Mouse (Mus musculus) embryonic facial prominence, embryonic 14.5 days (tissue): Measurements from ENCODE around the gene AL607142.1. TPM values are rescaled to one million over a fixed set of nuclear protein-coding genes. Genes with fewer than 3 reads are reported as not detected.

ENCODE experiments used
- ATAC-seq: fragments of 200-750 bp; cut with Nextera tagmentation; 2 replicates; pipeline ENCODE4 v1.8.0; 2017; ENCODE audit warnings: low read depth, moderate number of reproducible peaks, moderate TSS enrichment
- DNase-seq: peaks from one replicate; pipeline ENCODE4 v3.0.0-alpha.2; 2015; ENCODE audit warnings: low spot score
- H3K27ac ChIP-seq: fragments of 300-500 bp; sonication (generic); replicated peaks from 2 replicates; pipeline ENCODE4 v1.5.1; 2014; ENCODE audit warnings: low read depth, mild to moderate bottlenecking, low read length, moderate library complexity
- H3K27me3 ChIP-seq: fragments of 300-500 bp; sonication (generic); replicated peaks from 2 replicates; pipeline ENCODE4 v1.6.1; 2014; ENCODE audit warnings: low read length; ENCODE audit not compliant: control insufficient read depth, insufficient read depth
- H3K36me3 ChIP-seq: fragments of 300-500 bp; sonication (generic); 2 replicates; pipeline ENCODE4 v1.6.1; 2014; ENCODE audit warnings: low read length, mixed read lengths; ENCODE audit not compliant: control insufficient read depth, insufficient read depth
- H3K4me1 ChIP-seq: fragments of 300-500 bp; sonication (generic); 2 replicates; pipeline ENCODE4 v1.6.1; 2014; ENCODE audit warnings: antibody characterized with exemption, low read length; ENCODE audit not compliant: control insufficient read depth, insufficient read depth
- H3K4me2 ChIP-seq: fragments of 300-500 bp; sonication (generic); 2 replicates; pipeline ENCODE4 v1.6.1; 2014; ENCODE audit warnings: low read depth, mild to moderate bottlenecking, low read length, moderate library complexity, mixed read lengths
- H3K4me3 ChIP-seq: fragments of 300-500 bp; sonication (generic); 2 replicates; pipeline ENCODE4 v1.5.1; 2014; ENCODE audit warnings: low read depth, mild to moderate bottlenecking, low read length
- H3K9ac ChIP-seq: fragments of 300-500 bp; sonication (generic); 2 replicates; pipeline ENCODE4 v1.6.1; 2014; ENCODE audit warnings: low read depth, mild to moderate bottlenecking, low read length, moderate library complexity, mixed read lengths
- H3K9me3 ChIP-seq: fragments of 300-500 bp; sonication (generic); 2 replicates; pipeline ENCODE4 v1.6.1; 2016; ENCODE audit warnings: low read length; ENCODE audit not compliant: control insufficient read depth
- WGBS: fragments of 180-500 bp; shearing (Covaris S2); extraction: QIAGEN DNeasy Blood & Tissue Kit; methylation state at CpG from one replicate; pipeline ENCODE4 v1.1.7; 2014; 5-methylcytosine and 5-hydroxymethylcytosine counted together
- polyA plus RNA-seq: library from polyadenylated mRNA; unstranded; fragments of >200 nt; fragmentation: Nextera tagmentation; extraction: Ambion mirVana; gene quantifications from 2 replicates; pipeline ENCODE4 v1.2.1, GENCODE M21; 2014

AL607142.1 gene
- polyA plus RNA-seq, 1 experiment from 2014 or later, result not detected

GRCm38 (mm10) chr4:120032984-120033355 lies 31.8 kb upstream of the AL607142.1 start:
- Histone ChIP-seq H3K4me3 (peak overlapping the region; percentile 56), H3K4me2 (peak overlapping the region; percentile 98), H3K27ac (no peak overlapping the region), H3K4me1 (peaks cover 7% of the 10 kb centered on the region), H3K9ac (peak overlapping the region; percentile 67), H3K9me3 (no peaks in the 10 kb centered on the region), H3K27me3 (peaks cover 56% of the 10 kb centered on the region), H3K36me3 (no peaks in the 10 kb centered on the region)
- under 1% methylated on average over 17 of the region's 38 CpGs for WGBS
- ATAC-seq (peak; percentile 20), DNase-seq (no peak)

- H3K36me3 ChIP-seq, result no peaks in the 10 kb centered on the region
- DNase-seq (no peak), ATAC-seq (no peak)
- peaks cover 47% of the 10 kb centered on the region for H3K27me3 ChIP-seq
- H3K27ac ChIP-seq, result no peak overlapping the region
- H3K4me2 ChIP-seq, result no peak overlapping the region
- WGBS, result 82% methylated on average over 4 of the region's 4 CpGs
- no peaks in the 10 kb centered on the region for H3K9me3 ChIP-seq
- H3K4me3 ChIP-seq, result no peak overlapping the region
- peaks cover 7% of the 10 kb centered on the region for H3K4me1 ChIP-seq
- H3K9ac ChIP-seq, result no peak overlapping the region
Measured at GRCm38 (mm10) chr4:120036294-120036693, 28.5 kb upstream of the AL607142.1 start.

- no peak for DNase-seq
- WGBS, result 37% methylated on average over 7 of the region's 7 CpGs
- H3K9ac ChIP-seq, result no peak overlapping the region
Measured at GRCm38 (mm10) chr4:120037007-120037406, 27.8 kb upstream of the AL607142.1 start.

GRCm38 (mm10) chr4:120041520-120041919 lies 23.3 kb upstream of the AL607142.1 start:
- Histone ChIP-seq H3K4me1 (peaks cover 7% of the 10 kb centered on the region), H3K9me3 (no peaks in the 10 kb centered on the region), H3K27ac (no peak overlapping the region), H3K4me2 (no peak overlapping the region), H3K9ac (no peak overlapping the region), H3K36me3 (no peaks in the 10 kb centered on the region), H3K4me3 (no peak overlapping the region), H3K27me3 (0 out of 2 replicates have a peak, but pooled peaks cover 5% of the 10 kb centered on the region)
- ATAC-seq (no peak), DNase-seq (no peak)
- 66% methylated on average over 2 of the region's 2 CpGs for WGBS

More at GRCm38 (mm10) chr4:120037007-120037406, 27.8 kb upstream of the AL607142.1 start:
- no peak; the same call in 1 of the 2 replicates for ATAC-seq
- no peaks in the 10 kb centered on the region for H3K9me3 ChIP-seq
- no peak overlapping the region for H3K4me3 ChIP-seq
- no peak overlapping the region for H3K4me2 ChIP-seq
- peaks cover 7% of the 10 kb centered on the region for H3K4me1 ChIP-seq
- peaks cover 44% of the 10 kb centered on the region for H3K27me3 ChIP-seq
- no peaks in the 10 kb centered on the region for H3K36me3 ChIP-seq
- no peak overlapping the region for H3K27ac ChIP-seq

- no peak overlapping the region for H3K4me2 ChIP-seq
- no peak for ATAC-seq
- no peak overlapping the region for H3K9ac ChIP-seq
- H3K4me1 ChIP-seq, result peaks cover 7% of the 10 kb centered on the region
- H3K36me3 ChIP-seq, result no peaks in the 10 kb centered on the region
- no peaks in the 10 kb centered on the region for H3K27me3 ChIP-seq
- H3K27ac ChIP-seq, result no peak overlapping the region
- DNase-seq, result no peak
- H3K4me3 ChIP-seq, result no peak overlapping the region
- H3K9me3 ChIP-seq, result no peaks in the 10 kb centered on the region
- WGBS, result 85% methylated on average over 7 of the region's 7 CpGs
Measured at GRCm38 (mm10) chr4:120042480-120042879, 22.3 kb upstream of the AL607142.1 start.

GRCm38 (mm10) chr4:120044612-120045011 lies 20.2 kb upstream of the AL607142.1 start:
- Histone ChIP-seq H3K27me3 (no peaks in the 10 kb centered on the region), H3K9ac (no peak overlapping the region), H3K4me1 (peaks cover 7% of the 10 kb centered on the region), H3K36me3 (no peaks in the 10 kb centered on the region), H3K27ac (no peak overlapping the region), H3K9me3 (no peaks in the 10 kb centered on the region), H3K4me2 (no peak overlapping the region), H3K4me3 (no peak overlapping the region)
- DNase-seq, result no peak
- no peak for ATAC-seq
- 74% methylated on average over 5 of the region's 5 CpGs for WGBS

- H3K9me3 ChIP-seq, result no peaks in the 10 kb centered on the region
- 34% methylated on average over 5 of the region's 5 CpGs for WGBS
- H3K4me3 ChIP-seq, result no peak overlapping the region
- DNase-seq (peak; percentile 40), ATAC-seq (no peak; the same call in 1 of the 2 replicates)
- no peak overlapping the region for H3K4me2 ChIP-seq
- peaks cover 7% of the 10 kb centered on the region for H3K4me1 ChIP-seq
- no peaks in the 10 kb centered on the region for H3K27me3 ChIP-seq
- H3K36me3 ChIP-seq, result no peaks in the 10 kb centered on the region
- H3K27ac ChIP-seq, result no peak overlapping the region
- no peak overlapping the region for H3K9ac ChIP-seq
Measured at GRCm38 (mm10) chr4:120045131-120045537, 19.7 kb upstream of the AL607142.1 start.

- H3K36me3 ChIP-seq, result no peaks in the 10 kb centered on the region
- no peak overlapping the region for H3K4me3 ChIP-seq
- 82% methylated on average over 7 of the region's 7 CpGs for WGBS
- peaks cover 7% of the 10 kb centered on the region for H3K4me1 ChIP-seq
- H3K9ac ChIP-seq, result no peak overlapping the region
- no peak overlapping the region for H3K27ac ChIP-seq
- no peak for ATAC-seq
- no peaks in the 10 kb centered on the region for H3K9me3 ChIP-seq
- H3K4me2 ChIP-seq, result no peak overlapping the region
- H3K27me3 ChIP-seq, result no peaks in the 10 kb centered on the region
- no peak for DNase-seq
Measured at GRCm38 (mm10) chr4:120045871-120046270, 18.9 kb upstream of the AL607142.1 start.

GRCm38 (mm10) chr4:120047060-120047459 lies 17.7 kb upstream of the AL607142.1 start:
- WGBS, result 25% methylated on average over 4 of the region's 4 CpGs
- peak; percentile 31; the same call in 1 of the 2 replicates for ATAC-seq
- no peaks in the 10 kb centered on the region for H3K9me3 ChIP-seq

More at GRCm38 (mm10) chr4:120047060-120047459, 17.7 kb upstream of the AL607142.1 start:
- Histone ChIP-seq H3K9ac (no peak overlapping the region), H3K4me1 (peaks cover 7% of the 10 kb centered on the region), H3K27ac (no peak overlapping the region), H3K4me2 (no peak overlapping the region), H3K36me3 (no peaks in the 10 kb centered on the region), H3K4me3 (no peak overlapping the region), H3K27me3 (no peaks in the 10 kb centered on the region)
- no peak for DNase-seq
